In the genomic region with DNA sequence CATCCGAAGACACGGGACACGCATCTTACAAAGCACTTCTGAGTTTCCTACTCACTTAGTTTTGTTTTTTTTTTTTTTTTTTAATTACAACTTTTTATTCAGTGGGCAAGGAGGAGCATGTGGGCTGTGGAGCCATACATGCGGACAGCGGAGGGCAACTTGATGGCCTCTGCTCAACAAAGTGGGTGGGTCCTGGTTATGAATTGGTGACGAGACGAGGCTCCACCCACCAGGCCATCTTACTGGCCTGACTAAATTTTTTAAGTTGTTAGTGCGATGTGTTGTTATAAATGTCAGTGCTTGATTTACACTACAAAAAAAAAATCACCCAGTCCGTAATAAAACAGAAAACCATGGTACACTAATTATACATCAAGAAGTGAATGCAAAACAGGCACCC, we compare ENCODE assay signal across 10 mouse cellular contexts.
"Had no signal": no experiment of that assay in that cellular context is flagged by ENCODE, and none has a peak within 500 bp of the region (broad histone marks: within the 10 kb centered on the region; RNA-seq: fewer than 3 reads in every experiment).

No protein-coding gene starts in this region.

- H3K27me3 ChIP-seq: limb, embryonic 13.5 days; midbrain, embryonic 12.5 days; neural tube, embryonic 13.5 days had no signal

- H3K4me2 ChIP-seq: limb, embryonic 13.5 days; midbrain, embryonic 12.5 days; neural tube, embryonic 13.5 days had no signal

- H3K4me3 ChIP-seq: limb, embryonic 13.5 days; midbrain, embryonic 12.5 days; neural tube, embryonic 13.5 days had no signal

- DNase-seq: kidney, postnatal 14 days; retina, postnatal 1 day; right cerebral cortex, postnatal 4 days; spleen, adult 18-20 months; thymus, postnatal 36 days had no signal

- ATAC-seq: midbrain, embryonic 16.5 days had no signal

- H3K9me3 ChIP-seq: limb, embryonic 13.5 days; midbrain, embryonic 12.5 days; neural tube, embryonic 13.5 days had no signal

- H3K9ac ChIP-seq: limb, embryonic 13.5 days; liver, embryonic 14.5 days; midbrain, embryonic 12.5 days; neural tube, embryonic 13.5 days had no signal

- H3K4me1 ChIP-seq: limb, embryonic 13.5 days; midbrain, embryonic 12.5 days; neural tube, embryonic 13.5 days had no signal

- H3K27ac ChIP-seq: limb, embryonic 13.5 days; liver, embryonic 14.5 days; midbrain, embryonic 12.5 days; neural tube, embryonic 13.5 days had no signal
